Mouse (Mus musculus): ENCODE measurements around the gene Ddx5.

- TF ChIP-seq POLR2A (IDR thresholded peaks at IDR 0.05; ENCODE audit: borderline replicate concordance, extremely low read depth, insufficient read depth, insufficient read length, poor library complexity, severe bottlenecking) (no peak), CTCF (IDR thresholded peaks at IDR 0.05; ENCODE audit: borderline replicate concordance, extremely low read depth, insufficient read depth, insufficient read length) (no peak)
Observed at GRCm38 (mm10) chr11:106751039-106752018, 37.7 kb downstream of the Ddx5 start, which contains the start of gene Milr1.
